Mouse (Mus musculus): ENCODE measurements around the gene Cyp2w1. TPM values are rescaled to one million over a fixed set of nuclear protein-coding genes. Genes with fewer than 3 reads are reported as not detected.
A peak's percentile ranks its signal among the peaks of the same experiment; 100 is the strongest.

Cyp2w1 gene
- polyA plus RNA-seq, 1 experiment, result not detected

DNA sequence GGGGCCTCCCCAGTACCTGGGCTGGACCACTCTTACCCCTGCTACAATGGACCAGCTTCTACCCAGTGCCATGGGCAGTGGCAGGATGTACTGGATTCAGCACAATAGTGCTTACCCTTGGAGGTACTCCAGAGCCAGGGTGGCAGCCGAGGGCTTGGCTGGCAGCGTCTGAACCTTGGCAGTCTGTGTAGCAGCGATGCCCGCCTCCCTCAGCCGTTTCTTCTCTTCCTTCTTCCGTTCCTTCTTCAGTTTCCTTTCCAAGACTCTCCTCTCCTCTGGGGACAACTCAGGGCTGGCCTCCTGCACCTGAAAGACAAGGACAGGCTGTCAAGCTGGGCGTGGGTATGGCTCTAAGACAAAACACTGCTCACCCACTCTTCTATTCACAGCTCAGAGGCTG lies 11.4 kb downstream of the Cyp2w1 start:
- no peak for DNase-seq (ENCODE audit: extremely low spot score in 1 of 2, low spot score in 1 of 2)

DNA sequence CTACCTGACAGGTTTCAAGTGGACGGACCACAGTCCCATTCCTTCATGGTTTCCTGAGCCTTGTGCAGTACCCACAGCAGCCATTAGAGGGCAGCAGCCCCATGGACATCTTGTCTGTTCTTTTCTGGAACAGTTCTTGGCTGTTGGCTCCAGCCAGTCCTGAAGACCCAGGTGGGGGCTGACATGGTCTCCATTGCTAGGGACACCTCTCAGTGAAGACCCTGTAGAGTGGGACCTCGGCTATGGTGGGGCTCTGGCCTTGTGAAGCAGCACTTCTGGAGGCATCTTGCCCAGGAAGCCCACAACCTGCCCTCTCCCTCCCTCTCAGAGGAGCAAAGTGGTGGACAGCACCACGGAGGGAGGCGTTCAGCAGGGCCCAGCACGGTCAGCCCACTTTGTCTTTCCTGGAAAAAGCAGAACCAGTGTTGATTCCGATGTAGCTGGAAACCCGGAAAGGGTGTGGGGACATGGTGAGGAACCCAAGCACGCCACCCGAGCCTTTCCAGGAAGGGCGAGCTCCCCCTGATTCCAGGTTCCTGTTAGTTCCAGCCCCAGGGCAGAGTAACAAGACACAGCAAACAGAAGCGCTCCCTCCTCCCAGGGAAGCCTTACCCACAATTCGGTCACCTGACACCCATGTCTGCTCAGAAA lies 12.0 kb downstream of the Cyp2w1 start:
- DNase-seq (ENCODE audit: extremely low spot score in 1 of 2, low spot score in 1 of 2), result peak; percentile 78 to 97

DNA sequence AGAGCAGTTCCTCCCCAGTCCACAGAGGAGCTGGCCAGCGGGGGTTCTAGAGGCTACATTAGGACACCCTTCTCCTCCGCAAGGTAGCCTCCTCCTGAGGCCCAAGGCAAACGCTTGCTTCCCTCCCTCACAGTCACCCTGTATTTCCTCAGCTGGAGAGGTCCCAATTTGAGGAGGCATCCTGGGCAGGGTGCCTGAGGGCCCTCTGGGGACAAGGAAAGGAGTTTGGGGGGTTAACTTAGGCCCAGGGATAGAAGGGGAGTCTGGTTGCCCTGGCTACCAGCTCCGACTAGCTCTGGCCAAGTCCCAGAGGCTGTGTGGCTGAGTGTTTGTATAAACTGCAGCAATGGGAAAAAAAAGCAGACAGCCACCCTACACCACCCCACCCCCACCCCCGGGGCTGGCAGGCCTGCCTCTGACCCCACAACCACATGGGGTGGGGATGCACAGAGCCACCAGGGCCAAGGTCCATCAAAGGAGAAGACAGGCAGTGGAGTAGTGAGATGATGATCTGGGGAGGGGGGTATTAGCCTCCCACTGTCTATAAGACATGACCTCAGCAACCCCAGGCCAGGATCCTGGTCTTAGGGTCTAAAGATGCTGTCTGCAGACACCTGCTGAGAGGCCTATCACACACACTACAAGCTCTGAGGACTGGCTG lies 12.6 kb downstream of the Cyp2w1 start:
- DNase-seq (ENCODE audit: extremely low spot score in 1 of 2, low spot score in 1 of 2), result no peak

DNA sequence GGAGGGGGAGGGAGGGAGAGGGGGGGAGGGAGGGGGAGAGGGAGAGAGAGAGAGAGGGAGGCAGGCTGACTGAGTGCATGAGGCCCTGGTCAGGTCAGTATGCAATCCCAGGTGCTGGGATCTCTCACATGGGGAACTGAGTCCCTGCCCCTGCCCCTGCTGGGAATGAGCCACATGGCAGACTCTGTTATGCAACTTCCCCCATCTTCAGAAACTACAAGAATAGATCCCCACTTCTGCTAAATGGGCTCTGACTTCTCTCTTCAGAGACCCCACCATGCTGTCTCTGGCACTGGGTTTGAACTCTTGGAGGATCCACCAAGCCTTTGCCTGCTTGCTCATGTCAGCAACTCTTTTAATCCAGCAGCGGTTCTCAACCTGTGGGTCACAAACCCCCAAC lies 13.4 kb downstream of the Cyp2w1 start:
- DNase-seq (ENCODE audit: extremely low spot score in 1 of 2, low spot score in 1 of 2), result no peak

DNA sequence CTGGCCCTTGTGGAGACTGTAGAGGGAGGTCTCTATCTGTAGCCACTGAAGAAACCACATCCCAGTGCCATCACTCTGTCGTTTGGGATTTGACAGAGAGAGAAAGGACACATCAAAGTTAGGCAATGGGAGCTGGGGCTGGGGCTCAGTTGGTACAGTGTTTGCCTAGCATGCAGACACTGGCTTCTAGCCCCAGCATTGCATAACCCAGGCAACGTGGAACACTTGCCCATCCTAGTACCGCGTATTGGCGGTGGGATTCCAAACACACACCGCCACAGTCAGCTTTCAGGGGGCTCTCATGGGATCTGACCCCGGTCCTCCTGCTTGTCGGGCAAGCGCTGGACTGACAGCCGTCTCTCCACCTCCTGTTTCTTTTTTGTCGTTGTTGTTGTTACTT lies 14.1 kb downstream of the Cyp2w1 start:
- DNase-seq (ENCODE audit: extremely low spot score in 1 of 2, low spot score in 1 of 2), result no peak

DNA sequence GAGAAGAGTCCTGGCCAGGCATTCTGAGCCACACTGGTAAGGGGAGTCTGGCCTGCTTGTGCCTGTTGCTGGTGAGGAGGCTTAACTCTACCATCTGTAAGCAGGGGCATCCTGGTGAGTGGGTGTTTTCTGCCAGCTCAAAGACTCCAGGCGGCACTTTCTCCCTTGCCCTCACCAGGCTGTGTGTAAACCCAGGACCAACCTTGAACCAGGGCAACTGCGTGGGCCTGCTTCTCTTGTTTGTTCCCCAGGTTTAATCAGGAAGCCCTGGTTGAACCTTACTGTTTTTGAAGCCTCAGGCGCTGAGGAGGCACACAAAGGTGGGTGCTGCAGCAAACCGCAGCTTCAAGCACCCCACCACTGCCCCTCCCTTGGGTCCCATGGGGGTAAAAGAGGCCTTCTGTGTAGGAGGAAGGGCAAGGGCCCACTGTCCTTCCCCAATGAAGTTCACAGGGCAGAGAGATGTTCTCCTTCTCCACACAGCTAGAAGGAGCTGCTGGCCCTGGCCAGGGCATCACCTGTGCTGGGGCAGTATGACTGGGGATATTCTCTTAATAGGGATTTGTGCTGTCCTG lies 15.6 kb downstream of the Cyp2w1 start:
- DNase-seq (ENCODE audit: extremely low spot score in 1 of 2, low spot score in 1 of 2), result no peak

DNA sequence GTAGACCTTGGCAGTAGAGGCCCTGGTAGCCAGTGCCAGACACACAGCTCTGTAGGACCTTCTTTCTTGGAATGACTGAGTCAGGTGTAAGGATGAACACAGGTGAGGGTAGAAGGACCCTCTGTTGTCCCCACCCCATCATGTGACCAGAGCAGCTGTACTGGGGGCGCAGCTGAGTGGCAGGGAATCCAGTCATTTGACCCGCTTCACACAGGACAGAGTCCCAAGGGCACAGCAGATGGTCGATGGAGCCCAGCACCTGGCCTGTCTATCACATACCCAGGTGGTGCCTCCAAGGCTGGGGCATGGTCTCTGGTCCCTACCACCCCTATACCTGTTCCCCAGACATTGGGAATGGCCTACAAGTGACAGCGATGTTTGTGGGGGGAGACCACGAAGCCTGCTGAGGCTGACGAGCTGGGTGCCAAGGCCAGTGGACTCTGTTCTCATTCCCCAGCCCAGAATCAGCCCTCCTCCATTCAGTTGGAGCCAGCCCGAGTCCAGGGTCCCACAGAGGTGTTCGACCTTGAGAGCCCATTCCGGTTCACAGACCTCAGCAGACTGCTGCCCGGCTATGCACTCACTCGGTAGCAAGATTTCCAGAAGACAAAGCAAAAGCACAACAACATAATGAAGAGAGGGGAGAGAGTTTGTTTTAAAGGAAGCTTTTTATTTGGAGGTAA lies 16.4 kb downstream of the Cyp2w1 start:
- no peak for DNase-seq (ENCODE audit: extremely low spot score in 1 of 2, low spot score in 1 of 2)

DNA sequence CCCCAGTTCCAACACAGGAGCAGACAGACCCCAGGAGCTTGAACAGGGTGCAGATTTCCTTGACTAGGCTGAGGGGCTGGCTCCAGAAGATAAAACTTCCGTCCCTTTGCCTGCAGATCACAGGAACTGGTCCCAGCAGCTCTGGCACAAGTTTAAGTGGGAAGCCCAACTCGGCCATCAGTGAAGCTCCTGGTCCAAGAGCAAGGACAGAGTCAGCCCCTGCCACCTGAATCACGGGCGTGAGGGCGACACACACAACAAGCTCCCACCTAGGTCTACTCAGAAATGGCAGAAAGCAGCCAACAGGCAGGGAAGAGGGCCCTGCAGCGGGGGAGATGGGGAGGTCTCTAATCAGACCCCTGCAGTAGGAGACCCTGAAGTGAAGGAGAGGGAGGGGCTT lies 17.9 kb downstream of the Cyp2w1 start:
- DNase-seq (ENCODE audit: extremely low spot score in 1 of 2, low spot score in 1 of 2), result no peak

DNA sequence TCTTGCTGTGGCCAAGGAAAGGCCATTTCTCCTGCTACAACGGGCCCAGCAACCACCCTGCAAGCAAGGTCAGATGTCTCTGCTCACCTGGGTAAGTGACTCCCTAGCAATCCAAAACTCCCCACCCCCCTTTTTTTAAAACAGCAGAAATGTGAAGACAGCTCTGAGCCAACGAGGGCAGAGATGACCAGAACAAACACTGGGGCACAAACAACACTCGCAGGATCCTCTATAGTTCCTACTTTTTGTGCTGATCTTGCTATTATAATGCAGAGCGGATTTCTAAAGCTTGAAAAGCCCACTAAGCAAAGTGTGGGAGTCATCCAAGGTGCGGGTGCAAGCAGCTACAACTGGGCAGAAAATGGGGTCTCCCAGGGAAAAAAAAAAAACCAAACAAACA lies 18.7 kb downstream of the Cyp2w1 start:
- DNase-seq (ENCODE audit: extremely low spot score in 1 of 2, low spot score in 1 of 2), result no peak

DNA sequence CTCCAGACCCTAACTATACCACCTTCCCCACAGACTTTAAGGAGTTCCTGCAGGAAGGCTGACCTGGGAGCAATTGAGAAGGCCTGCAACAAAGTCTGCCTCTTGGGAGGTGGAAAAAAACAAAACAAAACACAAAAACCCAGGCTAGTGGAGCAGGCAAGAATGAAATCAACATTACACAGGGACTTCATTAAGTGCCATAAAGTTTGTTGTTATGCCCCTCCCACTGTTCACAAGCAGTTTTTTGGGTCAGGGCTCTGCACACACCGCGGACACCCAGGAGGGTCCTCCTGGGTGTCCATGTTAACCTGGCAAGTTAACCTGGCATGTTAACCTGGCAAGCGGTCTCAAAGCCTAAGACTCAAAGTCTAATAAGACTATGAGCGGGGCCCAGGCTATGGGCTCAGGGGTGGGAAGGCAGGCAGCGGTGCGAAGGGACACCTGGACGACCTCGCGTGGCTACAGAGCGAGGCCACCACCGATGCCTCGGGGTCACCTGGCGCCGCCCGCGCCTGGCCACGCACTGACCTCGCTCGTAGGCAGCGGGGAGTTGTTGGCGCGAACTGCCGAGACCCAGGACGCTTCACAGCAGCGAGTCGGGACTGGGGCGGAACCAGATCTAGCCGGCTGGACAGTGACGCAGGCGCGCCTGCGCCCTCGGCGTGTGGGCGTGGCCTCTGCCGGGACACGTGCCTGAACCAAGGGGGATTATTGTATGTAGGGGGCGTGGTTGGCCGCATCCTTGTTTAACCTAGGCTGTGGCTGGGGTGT lies 19.4 kb downstream of the Cyp2w1 start:
- DNase-seq (ENCODE audit: extremely low spot score in 1 of 2, low spot score in 1 of 2), result peak; percentile 73 to 85

DNA sequence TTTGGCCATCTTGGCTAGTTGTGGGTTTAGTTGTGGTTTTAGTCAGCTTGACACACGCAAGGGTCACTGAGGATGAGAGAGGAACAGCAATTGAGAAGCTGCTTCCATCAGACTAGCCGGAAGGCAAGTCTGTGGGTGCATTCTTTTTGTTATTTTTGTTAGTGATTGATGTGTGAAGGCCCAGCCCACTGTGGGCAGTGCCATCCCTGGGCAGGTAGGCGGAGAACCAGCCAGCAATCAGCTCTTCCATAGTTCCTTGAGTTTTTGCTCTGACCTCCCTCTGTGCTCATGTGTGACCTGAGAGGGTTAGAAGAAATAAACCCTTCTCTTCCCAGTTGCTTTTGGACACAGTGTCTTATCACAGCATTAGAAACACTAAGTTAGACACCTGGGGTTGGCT lies 20.7 kb downstream of the Cyp2w1 start:
- DNase-seq (ENCODE audit: extremely low spot score in 1 of 2, low spot score in 1 of 2), result no peak

DNA sequence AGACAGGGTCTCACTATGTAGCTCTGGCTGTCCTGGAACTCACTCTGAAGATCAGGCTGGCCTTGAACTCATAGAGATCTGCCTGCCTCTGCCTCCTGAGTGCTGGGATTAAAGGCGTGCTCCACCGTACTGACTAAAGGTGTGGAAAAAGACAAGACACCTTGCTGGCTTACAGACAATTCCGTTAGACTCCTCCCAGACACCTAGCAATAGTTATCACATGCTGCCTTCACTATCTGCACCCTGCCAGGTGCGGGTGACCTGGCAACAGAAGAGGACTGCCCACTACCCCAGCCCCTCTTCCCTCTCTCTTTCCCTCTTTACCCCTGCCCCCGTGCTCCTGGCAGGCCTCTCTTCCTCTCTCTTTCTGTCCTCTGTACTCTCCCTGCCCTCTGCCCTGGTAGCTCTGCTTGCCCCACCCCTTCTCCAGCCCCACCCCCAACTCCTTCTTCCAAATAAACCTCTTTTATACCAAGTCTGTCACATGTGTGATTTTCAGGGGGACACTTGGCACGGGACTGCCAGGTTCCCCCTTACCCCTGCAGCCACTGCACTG lies 21.6 kb downstream of the Cyp2w1 start:
- no peak for DNase-seq (ENCODE audit: extremely low spot score in 1 of 2, low spot score in 1 of 2)

DNA sequence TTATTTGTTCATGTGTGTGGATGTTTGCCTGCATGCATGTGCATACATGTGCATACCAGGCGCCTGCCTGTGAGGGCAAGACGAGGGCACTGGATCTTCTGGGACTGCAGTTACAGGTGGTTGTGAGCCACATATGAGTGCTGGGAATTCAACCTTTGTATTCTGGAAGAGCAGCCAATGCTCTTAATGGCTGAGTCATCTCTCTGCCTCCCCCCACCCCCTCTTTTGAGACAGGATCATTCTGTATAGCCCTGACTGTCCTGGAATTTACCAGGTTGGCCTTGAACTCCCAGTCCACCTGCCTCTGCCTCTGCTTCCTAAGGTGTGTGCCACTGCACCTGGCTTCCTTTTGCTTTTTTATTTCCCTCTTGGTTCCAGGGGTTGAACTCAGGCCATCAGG lies 22.4 kb downstream of the Cyp2w1 start:
- DNase-seq (ENCODE audit: extremely low spot score in 1 of 2, low spot score in 1 of 2), result no peak

DNA sequence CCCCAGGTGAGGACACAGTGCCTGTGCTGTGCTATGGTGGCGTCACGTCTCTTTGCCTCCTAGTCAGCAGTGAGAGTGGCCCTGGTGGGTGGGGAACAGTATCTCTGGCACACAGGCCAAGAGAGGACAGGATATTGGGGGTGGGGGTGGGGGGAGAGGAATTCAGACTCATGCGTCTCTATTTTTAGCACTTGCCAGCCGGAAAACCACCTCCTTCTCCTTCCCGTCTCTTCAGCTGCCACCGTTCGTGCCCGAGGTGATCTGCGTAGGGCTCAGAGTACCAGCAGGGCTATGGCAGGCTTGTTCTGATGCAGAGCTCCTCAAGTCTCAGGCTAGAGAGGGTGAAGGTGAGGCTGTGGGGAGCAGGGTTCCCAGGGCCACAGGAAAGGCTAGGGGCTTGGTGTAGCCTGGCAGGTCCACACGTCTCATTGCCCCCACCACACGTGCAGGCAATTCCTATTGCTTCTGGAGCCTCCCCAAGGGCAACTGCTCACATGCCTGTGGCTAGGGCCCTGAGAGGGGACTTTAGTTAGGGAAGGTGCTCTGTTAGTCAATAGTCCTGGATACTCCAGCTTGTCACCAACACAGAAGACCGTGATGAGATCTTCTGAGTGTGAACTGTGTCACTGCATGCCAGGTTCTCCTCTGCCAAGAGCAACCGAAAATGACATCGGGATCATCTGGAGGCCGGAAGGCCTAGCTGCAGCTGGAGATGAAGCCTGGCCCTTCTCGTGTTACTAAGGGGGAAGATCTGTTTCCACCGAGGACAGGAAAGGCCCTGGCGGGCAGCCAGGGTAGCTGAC lies 25.3 kb downstream of the Cyp2w1 start, which contains the start of gene Gpr146:
TSS of gene Gpr146 (plus strand) at position 230 of the 803 bp plus-strand sequence.
- no peak for DNase-seq (ENCODE audit: extremely low spot score in 1 of 2, low spot score in 1 of 2)

DNA sequence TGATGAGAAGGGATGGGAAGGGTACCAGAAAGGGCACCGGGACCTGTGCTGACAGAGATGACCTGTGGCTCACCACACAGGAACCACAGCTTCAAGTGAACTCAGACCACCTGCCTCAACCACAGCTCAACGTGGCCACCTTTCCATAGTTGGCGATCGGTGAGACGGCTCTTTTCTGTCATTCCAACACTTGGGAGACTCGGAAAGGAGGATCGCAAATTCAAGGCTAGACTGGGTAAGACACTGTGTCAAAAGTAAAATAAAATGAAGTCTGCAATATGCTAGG lies 25.8 kb downstream of the Cyp2w1 start:
- DNase-seq (ENCODE audit: extremely low spot score in 1 of 2, low spot score in 1 of 2), result no peak

DNA sequence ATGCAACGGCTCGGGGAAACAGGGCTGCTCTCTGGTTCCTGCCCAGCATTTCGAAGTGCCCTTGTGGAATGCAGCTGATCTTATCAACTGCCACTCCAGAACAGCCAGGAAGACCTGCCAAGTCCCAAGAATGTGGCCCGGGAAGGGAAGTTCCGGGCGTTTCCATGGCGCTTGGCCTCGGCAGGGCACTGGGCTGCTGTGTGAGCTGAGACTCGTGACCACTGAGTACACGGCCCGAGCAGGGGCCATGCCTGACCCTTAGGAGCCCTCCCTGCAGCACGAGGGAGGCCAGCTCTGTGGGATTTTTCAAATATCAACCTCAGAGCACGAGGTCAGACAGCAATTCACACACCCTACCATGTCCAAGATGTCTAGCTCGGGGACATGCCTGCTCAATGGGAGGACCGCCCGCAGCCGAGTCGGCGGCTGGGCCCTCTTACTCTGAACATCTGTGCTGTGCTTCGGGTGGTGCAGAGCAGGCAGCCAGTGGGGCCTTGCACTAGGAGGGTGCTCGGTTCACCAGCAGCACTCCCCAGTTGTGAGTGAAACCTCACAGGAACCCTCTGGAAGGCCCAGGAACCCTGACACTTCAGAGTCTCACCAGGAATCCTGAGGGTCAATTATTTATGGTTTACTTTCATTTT lies 26.7 kb downstream of the Cyp2w1 start:
- DNase-seq (ENCODE audit: extremely low spot score in 1 of 2, low spot score in 1 of 2), result no peak

DNA sequence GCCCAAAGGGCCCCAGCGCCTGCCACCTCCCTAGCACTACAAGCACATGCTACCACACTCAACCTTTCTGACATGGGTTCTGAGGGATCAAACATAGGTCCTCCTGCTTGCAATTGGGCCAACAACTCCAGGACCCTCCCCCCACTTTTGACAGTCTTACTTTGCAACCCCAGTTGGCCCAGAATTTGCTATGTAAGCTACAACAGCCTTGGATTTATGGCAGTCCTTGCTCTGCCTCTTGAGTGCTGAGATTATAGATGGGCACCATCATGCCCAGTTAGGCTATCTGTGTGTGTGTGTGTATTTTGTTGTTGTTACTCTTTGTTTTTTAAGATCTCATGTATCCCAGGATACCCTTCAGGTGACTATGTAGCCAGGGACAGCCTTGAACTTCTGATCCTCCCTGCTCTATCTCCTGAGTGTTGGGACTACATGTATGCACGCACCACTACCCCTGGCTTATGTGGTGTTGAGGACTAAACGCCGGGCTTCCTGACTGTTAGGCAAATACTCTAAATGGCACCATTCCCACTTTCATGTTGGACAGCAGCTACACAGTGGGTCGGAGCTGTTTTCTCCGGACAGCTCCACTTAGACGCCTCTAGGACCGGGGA lies 27.5 kb downstream of the Cyp2w1 start:
- DNase-seq (ENCODE audit: extremely low spot score in 1 of 2, low spot score in 1 of 2), result no peak

DNA sequence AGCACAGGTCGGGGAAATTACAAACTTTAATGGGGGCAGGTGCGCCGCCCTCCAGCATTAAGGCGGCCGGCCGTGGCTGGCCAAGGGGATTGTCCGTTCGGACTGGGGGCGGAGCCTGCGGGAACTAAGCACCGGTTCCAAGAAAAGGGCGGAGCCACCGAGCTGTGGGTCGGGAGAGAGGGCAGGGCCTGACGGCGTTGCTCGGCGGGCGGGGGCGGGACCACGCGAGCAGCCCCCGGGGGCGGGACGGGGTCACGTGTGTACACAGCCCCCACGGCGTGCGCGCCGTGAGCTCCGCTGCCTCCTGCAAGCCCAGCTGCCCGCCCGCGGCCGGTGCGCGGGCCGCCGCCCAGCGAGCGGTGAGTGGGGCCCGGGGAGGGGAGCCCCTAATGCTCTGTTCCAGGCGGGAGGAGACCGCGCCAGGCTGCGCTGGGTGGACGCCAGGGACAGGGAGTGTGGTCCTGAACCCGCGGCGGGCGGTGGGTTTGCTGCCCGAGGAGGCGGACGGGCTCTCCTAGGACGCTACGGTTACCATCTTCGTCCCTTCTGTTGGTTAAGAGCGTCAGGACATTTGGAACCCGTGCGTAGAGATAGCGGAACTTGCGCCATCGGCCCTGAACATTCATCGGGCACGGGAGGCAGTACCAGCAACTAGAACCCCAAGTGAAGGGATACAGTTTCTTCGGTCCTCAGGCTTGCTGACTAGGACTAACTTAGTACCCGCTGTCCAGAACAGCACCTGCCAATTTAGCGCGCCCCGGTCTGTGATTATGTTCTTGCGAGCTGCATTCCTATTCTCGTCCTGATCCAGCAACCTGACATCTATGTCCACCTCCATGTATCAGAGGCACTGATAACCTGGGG lies 28.2 kb downstream of the Cyp2w1 start:
- peak; percentile 71 to 87 for DNase-seq (ENCODE audit: extremely low spot score in 1 of 2, low spot score in 1 of 2)
